Mouse (Mus musculus): ENCODE data around the gene S100a5.

The S100a5 gene

DNA sequence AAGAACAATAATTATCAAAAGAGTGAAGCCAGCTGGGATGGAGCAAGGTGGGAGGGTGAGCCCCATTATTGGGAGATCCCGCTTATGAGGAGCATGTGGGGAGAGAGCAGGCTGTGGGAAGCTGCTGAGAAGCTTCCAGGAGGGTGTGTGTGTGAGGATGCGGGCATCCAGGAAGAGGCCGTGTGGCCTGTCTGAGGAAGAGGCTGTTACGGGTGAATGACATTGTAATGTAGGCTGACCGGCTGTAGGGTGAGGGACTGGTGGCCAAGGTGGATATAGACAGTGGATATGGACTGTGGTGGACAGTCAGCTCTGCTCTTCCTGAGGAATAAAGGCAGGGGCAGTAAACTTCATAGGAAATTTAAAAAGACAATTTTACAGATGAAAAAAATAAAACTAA is 17.2 kb downstream of the S100a5 start:
- DNase-seq (ENCODE audit: low read depth, low spot score) = no peak

DNA sequence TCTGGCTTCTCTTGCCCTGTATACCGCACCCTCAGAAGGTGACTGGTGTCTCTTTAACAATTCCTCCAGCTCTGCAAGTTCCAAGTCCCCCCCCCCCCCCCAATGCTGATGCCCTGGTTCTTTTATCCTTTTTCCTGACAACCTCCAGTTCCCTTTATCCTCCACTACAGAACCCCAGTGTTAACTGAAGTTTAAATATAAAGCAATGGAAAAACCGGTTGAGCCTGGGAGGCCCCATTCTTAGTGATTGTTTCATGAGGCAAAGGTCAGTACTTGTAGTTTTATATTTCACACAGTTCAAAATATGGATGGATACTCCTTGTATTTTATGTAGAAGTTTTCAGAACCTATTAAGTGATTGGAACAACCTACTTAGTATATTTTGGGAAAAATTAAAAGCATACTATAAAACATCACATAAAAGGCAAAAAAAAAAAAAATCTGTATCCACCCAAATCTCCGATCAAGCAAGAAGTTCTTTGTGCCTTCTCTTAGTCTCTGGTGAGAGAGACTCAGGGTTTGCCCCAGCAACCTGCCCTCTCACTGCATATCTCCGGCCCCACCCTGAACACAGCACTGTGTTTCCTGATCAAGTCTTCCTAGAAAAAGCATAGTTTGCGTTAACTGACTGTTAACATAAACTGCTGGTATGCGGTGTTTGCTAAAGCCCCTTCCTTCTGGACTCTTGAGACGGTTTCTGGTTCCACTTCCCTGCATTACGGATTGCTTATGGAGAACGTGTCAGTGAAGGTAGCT is 18.1 kb downstream of the S100a5 start:
- no peak for DNase-seq (ENCODE audit: low read depth, low spot score)

DNA sequence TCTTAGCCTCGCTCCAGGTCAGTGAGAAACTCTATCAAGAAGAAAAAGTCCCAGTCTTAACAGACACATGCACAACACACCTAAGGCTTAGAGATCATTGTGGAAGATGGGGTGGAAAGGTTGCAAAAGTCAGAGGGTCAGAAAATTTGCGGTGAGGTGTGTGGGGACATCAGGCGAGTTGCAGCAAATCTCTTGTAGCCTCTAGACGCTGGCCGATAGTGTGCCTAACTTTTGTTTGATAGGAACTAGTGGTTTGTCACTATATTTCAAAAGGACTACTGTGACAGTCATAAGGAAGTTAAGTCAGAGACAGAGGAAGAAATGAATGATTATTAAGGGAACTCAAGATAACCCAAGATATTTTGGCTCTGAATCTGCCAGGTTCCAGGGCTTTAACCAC is 19.0 kb downstream of the S100a5 start:
- no peak for DNase-seq (ENCODE audit: low read depth, low spot score)

DNA sequence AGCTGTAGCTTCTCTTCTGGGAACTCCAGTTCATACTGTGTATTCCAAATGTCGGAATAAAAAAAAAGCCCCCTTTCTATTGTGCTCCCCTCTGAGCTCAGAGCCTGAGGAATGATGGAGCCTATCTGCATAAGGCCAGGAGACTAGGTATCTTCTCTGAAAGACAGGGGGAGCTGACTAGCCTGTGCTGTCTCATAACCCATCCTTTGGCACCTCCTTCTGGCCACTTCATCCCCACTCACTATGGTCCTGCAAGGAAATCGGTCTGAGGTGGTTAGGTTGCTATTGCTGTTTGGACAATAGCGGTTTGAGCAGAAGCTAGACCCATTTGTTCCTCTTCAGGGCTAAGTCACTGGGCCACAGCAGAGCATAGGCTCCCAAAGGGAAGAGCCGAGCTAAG is 19.5 kb downstream of the S100a5 start:
- no peak for DNase-seq (ENCODE audit: low read depth, low spot score)

DNA sequence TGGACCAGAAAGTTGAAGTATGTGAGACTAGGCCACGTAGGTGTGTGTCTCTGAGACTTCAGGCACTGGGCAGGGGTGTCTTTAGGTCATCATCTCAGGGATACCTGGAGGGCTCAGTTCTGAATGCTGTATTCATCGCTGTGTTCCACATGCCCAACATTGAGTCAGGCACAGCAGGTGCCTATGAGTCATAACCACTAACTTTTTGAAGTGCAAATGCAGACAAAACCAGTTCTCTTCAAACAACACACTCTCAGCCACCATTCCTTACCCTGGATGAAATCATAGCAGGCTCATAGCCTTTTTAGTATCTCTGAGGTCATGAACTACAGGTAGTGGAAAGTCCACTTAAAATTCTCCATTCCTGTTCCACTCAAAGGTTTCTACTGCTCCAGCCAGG is 21.0 kb downstream of the S100a5 start:
- no peak for DNase-seq (ENCODE audit: low read depth, low spot score)

DNA sequence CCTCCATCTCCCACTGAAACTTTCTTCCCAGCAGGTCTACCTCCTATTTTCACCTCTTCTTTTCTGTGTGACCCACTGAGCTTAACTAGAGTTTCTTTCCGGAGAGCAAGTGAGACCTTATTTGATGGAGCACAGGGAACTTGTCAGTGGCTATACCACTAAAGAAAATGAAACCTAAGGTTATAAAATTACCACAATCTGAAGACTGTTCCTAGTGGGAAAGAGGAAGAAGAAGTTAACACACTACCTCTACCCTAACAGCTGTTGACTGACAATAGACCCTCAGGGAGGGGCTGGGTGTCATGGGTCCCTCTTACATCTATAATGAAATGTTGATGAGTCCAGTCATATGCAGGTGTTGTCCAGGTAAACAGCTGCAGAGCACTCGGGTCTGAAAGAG is 23.7 kb downstream of the S100a5 start:
- DNase-seq (ENCODE audit: low read depth, low spot score) = no peak

DNA sequence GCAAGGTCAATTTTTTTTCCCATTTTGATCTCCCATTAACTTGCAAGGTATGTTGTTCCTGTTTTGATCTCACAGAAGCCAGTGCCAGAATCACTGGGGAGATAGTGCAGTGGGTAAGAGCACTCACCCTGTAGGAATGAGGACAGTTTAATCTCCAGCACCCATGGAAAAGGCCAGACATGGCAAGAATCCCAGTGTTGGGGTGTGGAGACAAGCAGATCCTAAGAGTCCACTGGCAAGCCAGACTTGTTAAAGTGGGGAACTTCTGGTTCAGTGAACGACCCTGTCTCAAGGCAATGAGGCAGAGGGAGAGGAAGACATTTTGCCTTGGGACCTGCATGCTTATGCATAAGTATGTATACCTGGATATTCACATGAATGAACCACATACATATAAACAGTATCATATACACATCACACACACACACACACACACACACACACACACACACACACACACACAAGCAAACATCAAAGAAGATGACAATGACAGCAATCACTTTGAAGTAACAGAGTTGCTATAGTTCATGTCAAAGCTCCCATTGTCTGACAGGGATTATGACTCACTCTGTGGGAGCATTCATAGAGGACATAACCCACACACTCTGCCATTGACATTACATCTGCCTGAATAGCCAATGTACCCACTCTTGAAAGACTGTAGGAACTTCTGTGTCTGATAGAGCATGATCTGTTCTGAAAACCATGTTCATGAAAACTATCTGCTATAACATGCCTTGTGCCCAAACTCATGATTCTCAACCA is 30.4 kb downstream of the S100a5 start:
- no peak for DNase-seq (ENCODE audit: low read depth, low spot score)

DNA sequence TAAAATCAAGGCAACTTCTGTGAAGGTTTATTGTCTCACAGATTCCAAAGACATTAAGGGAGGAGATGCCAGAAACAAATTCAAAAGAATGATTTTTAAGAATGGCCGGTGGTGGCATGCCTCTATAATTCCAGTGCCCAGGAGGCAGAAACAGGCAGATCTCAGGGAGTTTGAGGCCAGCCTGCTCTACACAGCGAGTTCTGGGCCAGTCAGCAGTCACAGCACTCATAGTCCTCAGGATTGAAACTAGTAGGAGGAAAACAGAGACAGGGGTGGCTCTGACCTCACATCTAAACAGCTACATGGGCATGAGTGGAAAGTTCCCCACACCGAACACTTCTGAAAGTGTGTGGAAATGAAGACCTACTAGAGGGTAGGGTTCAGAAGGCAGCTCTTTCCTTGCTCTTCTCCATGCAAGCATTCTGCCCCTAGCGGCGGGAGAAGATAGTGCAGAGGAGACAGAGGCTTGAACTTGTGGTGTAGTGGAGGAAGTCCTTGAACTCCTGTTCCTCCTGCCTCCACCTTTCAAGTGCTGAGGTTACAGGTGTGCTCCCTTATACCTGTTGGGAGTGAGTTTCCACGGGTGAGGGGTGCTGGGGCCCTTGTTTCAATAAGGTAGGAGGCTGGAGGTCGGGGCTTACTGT is 31.3 kb downstream of the S100a5 start:
- no peak for DNase-seq (ENCODE audit: low read depth, low spot score)

DNA sequence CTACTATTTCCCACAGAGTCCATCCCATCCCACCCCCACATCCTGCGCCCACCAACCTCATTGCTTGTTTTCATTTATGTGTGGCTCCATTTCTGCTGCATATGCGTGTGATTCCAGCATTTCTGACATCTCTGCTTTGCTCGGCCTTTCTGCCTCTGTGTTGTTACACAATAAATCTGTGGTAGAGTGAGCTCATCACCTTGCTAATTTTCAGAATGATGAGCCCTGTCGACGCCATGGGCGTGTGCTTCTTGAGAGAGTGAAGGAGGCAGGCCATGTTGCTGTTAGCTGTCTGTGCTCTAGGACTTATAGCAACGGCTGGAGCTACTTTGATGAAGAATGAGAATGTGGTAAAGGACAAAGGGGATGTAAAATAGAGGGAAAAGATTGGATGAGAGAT is 32.7 kb downstream of the S100a5 start:
- no peak for DNase-seq (ENCODE audit: low read depth, low spot score)

DNA sequence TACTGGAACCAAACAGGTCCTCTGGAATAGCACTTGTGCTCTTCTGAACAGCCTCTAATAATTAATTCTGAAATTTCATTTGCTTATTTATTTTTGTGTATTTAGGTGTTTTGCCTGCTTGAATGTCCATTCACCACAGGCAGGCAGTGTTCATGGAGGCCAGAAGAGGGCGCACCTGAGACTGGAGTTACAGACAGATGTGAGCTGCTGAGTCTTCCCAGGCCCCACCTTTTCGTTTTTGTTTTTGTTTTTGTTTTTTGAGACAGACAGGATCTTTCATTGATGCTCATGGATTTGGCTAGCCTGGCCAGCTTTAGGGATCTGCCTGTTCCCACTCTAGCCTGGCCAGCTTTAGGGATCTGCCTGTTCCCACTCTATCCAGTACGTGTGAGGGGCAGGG is 35.9 kb downstream of the S100a5 start:
- no peak for DNase-seq (ENCODE audit: low read depth, low spot score)

DNA sequence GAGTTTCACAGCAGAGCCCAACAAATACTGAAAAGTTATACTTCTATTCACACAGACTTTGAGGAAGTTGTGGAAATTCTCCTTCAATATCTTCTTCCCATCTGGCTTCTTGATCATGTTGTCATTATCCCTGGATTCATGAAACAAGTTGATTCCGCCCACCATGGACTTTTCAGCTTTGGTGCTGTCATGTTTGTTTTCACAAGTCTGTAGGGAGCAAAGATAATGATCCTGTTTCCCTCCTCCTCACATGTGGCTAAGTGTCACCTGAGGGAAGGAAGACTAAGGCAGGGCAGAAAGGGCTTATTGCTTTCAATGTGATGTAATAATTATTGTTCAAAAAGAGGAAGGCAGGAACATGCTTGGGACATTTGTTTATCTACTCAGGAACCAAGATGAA is 39.0 kb downstream of the S100a5 start:
- no peak for DNase-seq (ENCODE audit: low read depth, low spot score)

DNA sequence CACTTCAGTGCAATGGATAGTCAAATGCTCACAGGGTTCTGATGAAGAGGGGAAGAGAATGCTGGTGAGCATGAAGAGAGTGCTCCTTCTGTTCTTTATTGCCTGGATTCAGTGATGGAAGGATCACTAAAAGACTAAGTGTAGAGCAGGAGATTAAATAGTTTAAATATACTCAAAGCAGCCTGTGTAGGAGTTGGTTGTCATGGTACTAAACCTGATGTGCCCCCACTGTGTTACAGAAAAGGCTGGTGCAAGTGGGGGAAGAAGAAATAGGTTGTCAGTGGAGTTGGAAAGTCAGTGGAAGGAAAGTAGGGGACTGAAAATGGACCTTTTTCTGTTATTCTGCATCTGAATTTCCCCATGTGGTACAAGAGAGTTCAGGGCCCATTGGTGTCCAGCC is 40.7 kb downstream of the S100a5 start:
- no peak for DNase-seq (ENCODE audit: low read depth, low spot score)

DNA sequence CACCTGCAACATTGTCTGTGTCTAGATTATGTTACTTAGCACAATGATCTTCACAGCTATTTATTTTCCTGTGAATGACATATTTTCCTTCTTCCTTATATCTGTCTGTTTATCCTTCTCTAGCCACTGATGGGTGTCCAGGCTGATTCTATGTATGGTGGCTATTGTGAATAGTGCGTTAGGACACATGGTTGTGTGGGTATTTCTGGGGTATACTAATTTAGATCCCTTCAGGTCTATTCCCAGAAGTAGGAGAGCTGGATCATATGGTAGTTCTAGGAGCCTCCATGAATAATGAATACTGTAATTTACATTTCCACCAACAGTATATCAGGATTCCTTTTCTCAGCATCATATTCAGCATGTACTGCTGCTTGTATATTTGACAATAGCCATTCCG is 41.5 kb downstream of the S100a5 start:
- DNase-seq (ENCODE audit: low read depth, low spot score) = no peak

DNA sequence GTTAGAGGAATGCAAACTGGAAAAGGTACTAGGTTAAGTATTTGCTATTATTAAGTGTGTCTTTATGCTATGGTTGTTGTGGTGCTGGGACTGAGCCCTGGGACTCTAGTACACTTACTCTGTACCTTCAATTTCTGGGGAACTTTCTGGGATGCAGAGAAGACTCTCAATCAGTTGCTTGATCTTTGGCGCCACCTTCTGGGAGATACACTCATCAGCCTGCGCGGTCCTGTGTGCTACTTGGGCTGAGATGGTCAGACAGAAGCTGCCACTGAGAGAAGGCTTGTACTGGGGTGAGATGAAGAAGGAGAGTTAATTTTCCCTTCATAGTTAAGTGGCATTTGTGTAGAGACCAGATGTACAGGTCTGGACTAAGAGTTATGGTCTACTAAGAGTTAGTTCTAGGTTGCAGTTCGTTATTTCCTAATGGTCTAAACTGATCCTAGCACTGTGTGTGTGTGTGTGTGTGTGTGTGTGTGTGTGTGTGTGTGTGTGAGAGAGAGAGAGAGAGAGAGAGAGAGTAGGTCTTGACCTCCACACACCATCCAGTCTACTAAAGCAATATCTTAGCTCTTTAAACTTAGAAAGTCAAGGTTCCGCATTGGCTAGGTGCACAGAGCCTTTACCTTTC is 44.7 kb downstream of the S100a5 start:
- peak; percentile 45 for DNase-seq (ENCODE audit: low read depth, low spot score)

DNA sequence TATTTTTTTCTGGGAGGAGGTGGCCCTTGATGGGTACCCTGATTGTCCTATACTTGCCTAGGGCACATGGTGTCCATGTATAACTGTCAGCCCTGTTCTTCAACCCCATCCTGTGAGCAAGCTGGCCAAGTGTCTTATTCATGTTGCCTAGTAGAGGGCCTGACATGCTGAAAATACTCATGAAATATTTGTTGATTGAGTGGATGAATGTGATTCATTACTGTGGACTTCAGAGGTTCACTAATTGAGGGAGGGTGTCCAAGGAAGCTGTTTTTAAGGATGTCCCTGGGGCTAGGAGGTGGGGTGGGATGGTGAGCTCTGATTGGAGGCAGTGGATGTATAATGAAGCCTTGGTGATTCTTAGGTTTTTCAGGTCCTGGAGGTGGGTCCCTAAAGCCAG is 45.4 kb downstream of the S100a5 start, which contains the start of gene S100a7a:
Gene S100a7a (plus strand): TSS at position 301 of the 400 bp plus-strand sequence.
- DNase-seq (ENCODE audit: low read depth, low spot score) = no peak

DNA sequence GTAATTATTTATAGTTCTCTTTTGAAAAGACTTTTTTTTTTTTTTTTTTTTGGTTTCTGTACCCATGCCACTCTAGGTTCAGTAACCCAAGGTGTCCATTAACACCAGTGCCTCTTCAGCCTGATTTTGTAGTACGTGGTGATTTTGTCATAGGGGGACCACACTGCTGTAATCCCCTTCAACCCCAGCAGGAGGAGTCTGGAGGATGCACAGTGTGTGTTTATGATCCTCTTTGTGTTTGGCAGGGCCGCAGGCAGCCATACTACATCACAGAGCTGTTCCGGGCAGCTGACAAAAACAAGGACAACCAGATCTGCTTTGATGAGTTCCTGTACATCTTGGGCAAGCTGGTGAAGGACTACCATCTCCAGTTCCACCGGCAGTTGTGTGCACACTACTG is 49.1 kb downstream of the S100a5 start:
- DNase-seq (ENCODE audit: low read depth, low spot score) = no peak

DNA sequence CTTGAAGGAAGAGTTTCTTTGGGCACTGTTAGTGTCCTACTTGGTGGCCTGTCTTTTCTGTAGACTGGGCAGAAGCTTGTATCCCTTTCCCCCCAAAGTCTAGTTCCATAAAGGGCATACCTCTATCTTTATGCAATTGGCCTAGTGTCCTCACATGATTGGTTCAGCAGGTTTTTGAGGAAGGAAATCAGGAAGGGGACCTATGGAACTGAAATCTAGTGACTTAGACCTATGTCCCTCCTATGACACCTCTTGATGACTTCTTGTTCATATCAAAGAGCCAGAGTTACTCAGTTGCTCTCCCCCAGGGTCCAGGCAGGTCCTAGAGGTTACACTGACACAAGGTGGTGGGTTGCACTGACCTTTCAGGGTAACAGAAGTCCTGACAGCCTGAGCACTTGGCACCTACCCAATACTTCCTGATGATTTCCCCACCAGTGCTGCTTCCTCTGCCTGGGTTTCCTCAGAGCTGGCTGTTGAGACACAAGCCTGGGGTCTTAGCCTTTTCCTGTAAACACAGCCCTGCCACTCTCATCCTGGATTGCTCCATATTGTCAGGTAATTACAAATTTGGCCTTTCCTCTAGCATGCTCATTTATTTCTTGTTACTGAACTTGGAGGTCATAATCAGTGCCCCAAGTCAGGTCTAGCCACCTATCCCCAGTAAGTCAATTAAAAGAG is 51.2 kb downstream of the S100a5 start:
- no peak for DNase-seq (ENCODE audit: low read depth, low spot score)

Data from brain, embryonic 18.5 days (tissue).